Mouse (Mus musculus) C2C12 (cell line): ENCODE data around the gene Zfp384.

Source experiments
- CTCF ChIP-seq: IDR thresholded peaks from one replicate; pipeline ENCODE4 v1.5.1; 2011; ENCODE audit not compliant: control insufficient read depth, insufficient read depth, insufficient read length
- MAX ChIP-seq: IDR thresholded peaks from one replicate; pipeline ENCODE4 v1.6.1; 2011; ENCODE audit warnings: mild to moderate bottlenecking, control low read depth

DNA sequence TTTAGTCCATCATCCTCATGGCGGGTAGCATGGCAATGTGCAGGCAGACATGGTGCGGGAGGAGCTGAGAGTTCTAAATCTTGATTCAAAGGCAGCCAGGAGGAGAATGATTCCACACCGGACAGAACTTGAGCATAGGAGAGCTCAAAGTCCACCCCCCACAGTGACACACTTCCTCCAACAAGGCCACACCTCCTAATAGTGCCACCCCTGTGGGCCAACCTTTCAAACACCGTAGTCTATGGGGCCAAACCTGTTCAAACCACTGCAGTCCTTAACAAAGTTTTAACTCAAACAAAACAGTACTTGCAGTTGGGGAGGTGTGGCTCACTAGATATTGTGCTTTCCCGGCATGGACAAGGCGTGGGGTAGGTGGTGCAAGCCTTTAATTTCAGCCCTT lies 55.0 kb downstream of the Zfp384 start:
- no peak for TF ChIP-seq CTCF
- TF ChIP-seq MAX: no peak
